Mouse (Mus musculus) olfactory bulb, adult 2 months (tissue): ENCODE measurements around the gene Uhrf1bp1l.

ENCODE experiments used
- CTCF ChIP-seq: fragments of 200-500 bp; IDR thresholded peaks from 2 replicates; pipeline ENCODE4 v1.5.1; 2012; ENCODE audit warnings: low read depth, mild to moderate bottlenecking, low read length, moderate library complexity; ENCODE audit not compliant: insufficient read depth
- POLR2A ChIP-seq: fragments of 200-500 bp; IDR thresholded peaks from 2 replicates; pipeline ENCODE4 v1.6.1; 2012; ENCODE audit warnings: mild to moderate bottlenecking, low read depth, low read length, moderate library complexity; ENCODE audit not compliant: insufficient read depth

DNA sequence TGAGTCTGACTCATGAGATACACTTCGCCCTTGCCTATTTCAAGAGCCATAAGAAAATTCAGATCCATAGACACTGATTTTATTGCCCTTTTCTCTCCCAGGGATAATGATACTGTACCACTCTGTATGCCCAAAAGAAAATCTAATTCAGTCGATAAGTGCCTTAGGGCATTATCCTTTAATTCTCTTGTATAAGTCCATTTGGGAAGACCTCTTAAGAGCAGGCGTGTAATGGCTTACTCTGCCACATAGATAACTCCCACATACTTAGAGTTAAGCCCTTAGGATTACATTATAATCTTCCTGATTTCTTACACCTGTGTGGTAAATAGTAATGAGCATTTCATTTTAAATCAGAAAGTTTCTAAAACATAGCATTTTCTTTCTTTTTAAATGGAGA is 1.8 kb downstream of the Uhrf1bp1l start:
- TF ChIP-seq POLR2A = no peak
- TF ChIP-seq CTCF = no peak
